Mouse (Mus musculus) cortical plate, adult 2 months (tissue): ENCODE results near the gene Vrk3.

Experiments used
- CTCF ChIP-seq: fragments of 200-500 bp; IDR thresholded peaks from 2 replicates; pipeline ENCODE4 v1.5.1; 2011; ENCODE audit warnings: mild to moderate bottlenecking, control low read depth, low read length; ENCODE audit not compliant: insufficient read depth; ENCODE audit errors: extremely low read depth
- POLR2A ChIP-seq: fragments of 200-500 bp; IDR thresholded peaks from 2 replicates; pipeline ENCODE4 v1.6.1; 2011; ENCODE audit warnings: mild to moderate bottlenecking, low read length, control low read depth; ENCODE audit not compliant: insufficient read depth; ENCODE audit errors: extremely low read depth

DNA sequence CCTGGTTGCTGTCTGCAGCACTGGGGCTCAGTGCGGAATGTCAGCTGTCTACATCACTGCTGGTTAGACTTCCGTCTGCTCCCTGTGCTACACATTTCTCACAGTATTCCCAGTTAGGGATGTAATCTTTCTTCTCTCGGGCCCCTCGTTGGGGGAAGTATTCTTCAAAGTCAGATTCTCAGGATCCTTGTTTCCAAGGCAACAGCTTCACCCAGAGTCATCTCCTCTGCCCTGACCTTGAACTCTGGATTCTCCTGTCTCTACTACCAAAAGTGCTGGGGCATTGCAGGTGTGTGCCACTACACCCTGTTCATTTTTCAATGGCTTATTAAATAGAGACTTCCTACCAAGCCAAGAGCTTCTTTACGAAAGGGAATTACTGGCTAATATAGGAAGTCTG, 21.1 kb upstream of the Vrk3 start:
- no peak for TF ChIP-seq CTCF
- TF ChIP-seq POLR2A: no peak
